Mouse (Mus musculus) midbrain, embryonic 12.5 days (tissue): ENCODE data around the gene Amdhd2. TPM values are rescaled to one million over a fixed set of nuclear protein-coding genes. Genes with fewer than 3 reads are reported as not detected.
"Not testable (repeated sequence)": the region's sequence is repeated elsewhere in the genome, so short reads cannot be mapped to it uniquely, and the experiment has no call there.

Experiments
- ATAC-seq: fragments of 200-750 bp; cut with Nextera tagmentation; 2 replicates; pipeline ENCODE4 v1.8.0; 2017; ENCODE audit warnings: low read depth, moderate TSS enrichment, moderate library complexity; ENCODE audit not compliant: low FRiP score
- H3K27ac ChIP-seq: fragments of 300-500 bp; sonication (generic); replicated peaks from 2 replicates; pipeline ENCODE4 v1.5.1; 2016; ENCODE audit warnings: mild to moderate bottlenecking
- H3K27me3 ChIP-seq: fragments of 300-500 bp; sonication (generic); 2 replicates; pipeline ENCODE4 v1.6.1; 2016; ENCODE audit warnings: mild to moderate bottlenecking
- H3K36me3 ChIP-seq: fragments of 300-500 bp; sonication (generic); 2 replicates; pipeline ENCODE4 v1.6.1; 2016
- H3K4me1 ChIP-seq: fragments of 300-500 bp; sonication (generic); 2 replicates; pipeline ENCODE4 v1.6.1; 2016
- H3K4me2 ChIP-seq: fragments of 300-500 bp; sonication (generic); replicated peaks from 2 replicates; pipeline ENCODE4 v1.6.1; 2016; ENCODE audit warnings: mild to moderate bottlenecking, moderate library complexity
- H3K4me3 ChIP-seq: fragments of 300-500 bp; sonication (generic); 2 replicates; pipeline ENCODE4 v1.5.1; 2016; ENCODE audit warnings: mild to moderate bottlenecking
- H3K9ac ChIP-seq: fragments of 300-500 bp; sonication (generic); replicated peaks from 2 replicates; pipeline ENCODE4 v1.6.1; 2016; ENCODE audit warnings: mild to moderate bottlenecking, moderate library complexity
- H3K9me3 ChIP-seq: fragments of 300-500 bp; sonication (generic); 2 replicates; pipeline ENCODE4 v1.6.1; 2016; ENCODE audit warnings: mild to moderate bottlenecking
- WGBS: fragments of 180-500 bp; shearing (Covaris S2); methylation state at CpG from one replicate; pipeline ENCODE4 v1.1.7; 2016; 5-methylcytosine and 5-hydroxymethylcytosine counted together
- polyA plus RNA-seq: library from polyadenylated mRNA; unstranded; fragments of >200 nt; fragmentation: Nextera tagmentation; extraction: Ambion mirVana; gene quantifications from 2 replicates; pipeline ENCODE4 v1.2.1, GENCODE M21; 2016

Gene Amdhd2
- polyA plus RNA-seq, 1 experiment from 2014 or later: 32.9 TPM

GRCm38 (mm10) chr17:24129246-24129645 is 34.3 kb downstream of the Amdhd2 start:
- H3K4me1 ChIP-seq, H3K4me3 ChIP-seq, H3K4me2 ChIP-seq, H3K9me3 ChIP-seq, H3K27ac ChIP-seq, H3K9ac ChIP-seq, H3K27me3 ChIP-seq, H3K36me3 ChIP-seq, ATAC-seq: not testable (repeated sequence)
- WGBS: 95% methylated on average over 4 of the region's 4 CpGs

GRCm38 (mm10) chr17:24127592-24127991 is 36.0 kb downstream of the Amdhd2 start:
- 93% methylated on average over 1 of the region's 1 CpGs for WGBS
- no peaks in the 10 kb centered on the region for H3K9me3 ChIP-seq
- H3K4me3 ChIP-seq: no peak overlapping the region
- H3K36me3 ChIP-seq: no peaks in the 10 kb centered on the region
- no peak overlapping the region for H3K4me2 ChIP-seq
- ATAC-seq: no peak
- H3K27ac ChIP-seq: no peak overlapping the region
- H3K9ac ChIP-seq: no peak overlapping the region
- no peaks in the 10 kb centered on the region for H3K4me1 ChIP-seq
- no peaks in the 10 kb centered on the region for H3K27me3 ChIP-seq

- Histone ChIP-seq H3K4me3 (no peak overlapping the region), H3K9ac (no peak overlapping the region), H3K9me3 (no peaks in the 10 kb centered on the region), H3K36me3 (no peaks in the 10 kb centered on the region), H3K4me1 (no peaks in the 10 kb centered on the region), H3K27ac (no peak overlapping the region), H3K4me2 (no peak overlapping the region), H3K27me3 (no peaks in the 10 kb centered on the region)
- WGBS: 79% methylated on average over 3 of the region's 3 CpGs
- ATAC-seq: no peak
Measured at GRCm38 (mm10) chr17:24126801-24127200, 36.8 kb downstream of the Amdhd2 start.

- no peak overlapping the region for H3K27ac ChIP-seq
- H3K9ac ChIP-seq: no peak overlapping the region
- H3K4me3 ChIP-seq: no peak overlapping the region
- H3K4me2 ChIP-seq: no peak overlapping the region
- H3K9me3 ChIP-seq: no peaks in the 10 kb centered on the region
- H3K4me1 ChIP-seq: no peaks in the 10 kb centered on the region
- ATAC-seq: no peak
- WGBS: 89% methylated on average over 3 of the region's 3 CpGs
- no peaks in the 10 kb centered on the region for H3K27me3 ChIP-seq
- no peaks in the 10 kb centered on the region for H3K36me3 ChIP-seq
Measured at GRCm38 (mm10) chr17:24119446-24119845, 44.1 kb downstream of the Amdhd2 start.

- Histone ChIP-seq H3K27ac (no peak overlapping the region), H3K9ac (no peak overlapping the region), H3K4me3 (no peak overlapping the region), H3K36me3 (peaks cover 18% of the 10 kb centered on the region), H3K9me3 (no peaks in the 10 kb centered on the region), H3K4me2 (no peak overlapping the region), H3K4me1 (no peaks in the 10 kb centered on the region), H3K27me3 (no peaks in the 10 kb centered on the region)
- ATAC-seq: no peak
- WGBS: 90% methylated on average over 4 of the region's 4 CpGs
Measured at GRCm38 (mm10) chr17:24113031-24113430, 50.5 kb downstream of the Amdhd2 start.

- no peak for ATAC-seq
- WGBS: 97% methylated on average over 1 of the region's 1 CpGs
- Histone ChIP-seq H3K4me1 (no peaks in the 10 kb centered on the region), H3K36me3 (peaks cover 27% of the 10 kb centered on the region), H3K27me3 (no peaks in the 10 kb centered on the region), H3K9ac (no peak overlapping the region), H3K27ac (no peak overlapping the region), H3K4me2 (no peak overlapping the region), H3K9me3 (no peaks in the 10 kb centered on the region), H3K4me3 (no peak overlapping the region)
Measured at GRCm38 (mm10) chr17:24111256-24111655, 52.3 kb downstream of the Amdhd2 start.

- ATAC-seq: no peak
- H3K4me1 ChIP-seq: no peaks in the 10 kb centered on the region
- WGBS: 86% methylated on average over 1 of the region's 1 CpGs
- H3K4me3 ChIP-seq: no peak overlapping the region
- no peak overlapping the region for H3K27ac ChIP-seq
- no peaks in the 10 kb centered on the region for H3K9me3 ChIP-seq
- peaks cover 43% of the 10 kb centered on the region for H3K36me3 ChIP-seq
- H3K27me3 ChIP-seq: no peaks in the 10 kb centered on the region
- H3K4me2 ChIP-seq: no peak overlapping the region
- no peak overlapping the region for H3K9ac ChIP-seq
Measured at GRCm38 (mm10) chr17:24108896-24109295, 54.7 kb downstream of the Amdhd2 start.

Other genes with a start within 250 kb of the Amdhd2 start
- gene Dcpp3, start 246.3 kb downstream of the Amdhd2 start, polyA plus RNA-seq: not detected in 2 replicates
- gene Sbp, start 222.1 kb downstream of the Amdhd2 start, polyA plus RNA-seq: not detected in 2 replicates
- gene Sbpl, start 208.5 kb downstream of the Amdhd2 start, polyA plus RNA-seq: not detected in 2 replicates
- gene Prss30, start 183.2 kb downstream of the Amdhd2 start, polyA plus RNA-seq: not detected in 2 replicates
- 0.17 TPM in 1 of 2 replicates, not detected in the other for gene Prss22, start 165.7 kb downstream of the Amdhd2 start, polyA plus RNA-seq
- gene Prss27, start 125.6 kb downstream of the Amdhd2 start, polyA plus RNA-seq: 0.19 and 0.37 TPM in 2 replicates
- 86.9 and 92.3 TPM in 2 replicates for gene Kctd5, start 90.3 kb downstream of the Amdhd2 start, polyA plus RNA-seq
- gene Pdpk1, start 12.8 kb downstream of the Amdhd2 start, polyA plus RNA-seq: 53.5 and 56.2 TPM in 2 replicates
- 512 and 518 TPM in 2 replicates for gene Atp6v0c, start 5.9 kb upstream of the Amdhd2 start, polyA plus RNA-seq
- 14.2 and 14.8 TPM in 2 replicates for gene Tbc1d24, start 41.8 kb upstream of the Amdhd2 start, polyA plus RNA-seq
- gene Ntn3, start 45.8 kb upstream of the Amdhd2 start, polyA plus RNA-seq: 6.9 and 7.0 TPM in 2 replicates
- gene Tedc2, start 57.1 kb upstream of the Amdhd2 start, polyA plus RNA-seq: 13.9 and 14.7 TPM in 2 replicates
- gene Ccnf, start 87.7 kb upstream of the Amdhd2 start, polyA plus RNA-seq: 76.5 and 77.3 TPM in 2 replicates
- gene Abca17, start 187.3 kb upstream of the Amdhd2 start, polyA plus RNA-seq: 0.41 TPM in 1 of 2 replicates, not detected in the other
- 19.2 and 21.2 TPM in 2 replicates for gene Abca3, start 188.2 kb upstream of the Amdhd2 start, polyA plus RNA-seq